In the genomic region with DNA sequence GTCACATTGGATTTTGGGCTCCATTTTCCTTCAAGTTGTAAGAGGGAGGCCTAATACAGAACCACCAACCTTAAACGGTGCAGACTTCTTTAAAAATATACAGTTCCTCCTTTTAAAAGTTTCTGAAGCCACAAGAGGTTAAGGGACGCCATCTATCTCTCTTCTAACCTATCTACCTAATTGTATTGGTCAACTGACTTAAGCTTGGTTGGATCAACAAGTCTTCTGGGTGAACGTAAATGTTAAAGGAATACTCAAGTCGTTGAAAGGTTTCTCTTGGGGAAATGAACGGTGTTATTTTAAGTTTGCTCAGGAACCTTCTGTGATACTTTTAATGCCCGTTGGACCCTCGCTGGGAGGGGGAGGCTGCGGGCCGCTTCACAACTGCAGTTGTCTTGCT, we compare ENCODE assay signal across 7 mouse cellular contexts. TPM values are rescaled to one million over a fixed set of nuclear protein-coding genes. Genes with fewer than 3 reads are reported as not detected.
A peak's percentile ranks its signal among the peaks of the same experiment; 100 is the strongest.
DNase-seq lines count a peak whose midpoint lies in the region; ATAC-seq and TF ChIP-seq lines count a peak whose summit lies in the region.

No protein-coding gene starts in this region.

- peaks cover 4% of the 10 kb centered on the region; the same call in 1 of the 2 replicates for H3K4me1 ChIP-seq in lung, embryonic 14.5 days (ENCODE audit: insufficient read depth)
- peaks cover 10% of the 10 kb centered on the region; the same call in 1 of the 2 replicates for H3K4me1 ChIP-seq in embryonic facial prominence, embryonic 15.5 days
- H3K4me1 ChIP-seq in limb, embryonic 11.5 days (ENCODE audit: control insufficient read depth, insufficient read depth, low read length), result no peaks in the 10 kb centered on the region
- peaks cover 7% of the 10 kb centered on the region for H3K4me1 ChIP-seq in thymus, adult 2 months (replicated peaks; ENCODE audit: control insufficient read depth, insufficient read depth, low read length)

- no peak for TF ChIP-seq CTCF in lung, embryonic 14.5 days (IDR thresholded peaks at IDR 0.05; ENCODE audit: low read depth)
- no peak for TF ChIP-seq CTCF in thymus, adult 2 months (IDR thresholded peaks at IDR 0.05; ENCODE audit: borderline replicate concordance, control insufficient read depth, extremely low read depth, insufficient read depth, low read length, poor library complexity)

- 0 out of 2 replicates have a peak, but pooled peaks cover 4% of the 10 kb centered on the region for H3K36me3 ChIP-seq in lung, embryonic 14.5 days (ENCODE audit: insufficient read depth)
- no peaks in the 10 kb centered on the region for H3K36me3 ChIP-seq in embryonic facial prominence, embryonic 15.5 days
- no peaks in the 10 kb centered on the region for H3K36me3 ChIP-seq in limb, embryonic 11.5 days (ENCODE audit: control insufficient read depth, insufficient read depth, low read length)
- no peaks in the 10 kb centered on the region for H3K36me3 ChIP-seq in splenic B cell, adult 2 months (ENCODE audit: control insufficient read depth, insufficient read depth, low read length, poor library complexity, severe bottlenecking)
- H3K36me3 ChIP-seq in thymus, adult 2 months (ENCODE audit: control insufficient read depth, insufficient read depth, low read length), result no peaks in the 10 kb centered on the region

- DNase-seq in lung, embryonic 14.5 days, result no peak
- DNase-seq in lung, postnatal 10 days, result no peak
- no peak for DNase-seq in limb, embryonic 11.5 days (ENCODE audit: low spot score)
- peak; percentile 23 for DNase-seq in splenic B cell, adult 2 months (ENCODE audit: low read depth, low spot score)
- no peak for DNase-seq in thymus, adult 2 months
- no peak for DNase-seq in urinary bladder, postnatal 10 days (ENCODE audit: low spot score)

- peak overlapping the region; percentile 97 for H3K4me2 ChIP-seq in lung, embryonic 14.5 days
- peak overlapping the region; percentile 97 for H3K4me2 ChIP-seq in embryonic facial prominence, embryonic 15.5 days (replicated peaks)
- H3K4me2 ChIP-seq in limb, embryonic 11.5 days (ENCODE audit: low read depth, severe bottlenecking), result peak overlapping the region; percentile 92

- no peaks in the 10 kb centered on the region for H3K27me3 ChIP-seq in lung, embryonic 14.5 days (ENCODE audit: insufficient read depth, low read length)
- H3K27me3 ChIP-seq in embryonic facial prominence, embryonic 15.5 days, result no peaks in the 10 kb centered on the region
- no peaks in the 10 kb centered on the region for H3K27me3 ChIP-seq in limb, embryonic 11.5 days (ENCODE audit: control insufficient read depth, insufficient read depth, low read length)
- H3K27me3 ChIP-seq in splenic B cell, adult 2 months (ENCODE audit: control insufficient read depth, insufficient read depth, low read length, poor library complexity, severe bottlenecking), result no peaks in the 10 kb centered on the region
- no peaks in the 10 kb centered on the region for H3K27me3 ChIP-seq in thymus, adult 2 months (ENCODE audit: control insufficient read depth, insufficient read depth, low read length)

- ATAC-seq in lung, embryonic 14.5 days (ENCODE audit: insufficient read depth), result no peak
- no peak for ATAC-seq in embryonic facial prominence, embryonic 15.5 days (ENCODE audit: insufficient number of reproducible peaks, low FRiP score, low TSS enrichment, low read depth)
- no peak for ATAC-seq in limb, embryonic 11.5 days (ENCODE audit: insufficient number of reproducible peaks, low FRiP score, low TSS enrichment, low read depth)

- WGBS in lung, embryonic 14.5 days, result 12% methylated on average over 9 of the region's 9 CpGs
- 13% methylated on average over 9 of the region's 9 CpGs for WGBS in embryonic facial prominence, embryonic 15.5 days
- WGBS in limb, embryonic 11.5 days, result 25% methylated on average over 9 of the region's 9 CpGs
- WGBS in thymus, adult 2 months, result 5% methylated on average over 9 of the region's 9 CpGs

- peak overlapping the region; percentile 82 for H3K4me3 ChIP-seq in lung, embryonic 14.5 days (ENCODE audit: low read depth, low read length)
- peak overlapping the region; percentile 75 for H3K4me3 ChIP-seq in embryonic facial prominence, embryonic 15.5 days (replicated peaks)
- peak overlapping the region; percentile 67 for H3K4me3 ChIP-seq in limb, embryonic 11.5 days (ENCODE audit: low read depth, low read length)
- H3K4me3 ChIP-seq in thymus, adult 2 months (ENCODE audit: control insufficient read depth, insufficient read depth, low read length), result no peak overlapping the region

- H3K9me3 ChIP-seq in lung, embryonic 14.5 days (ENCODE audit: low read depth, low read length), result no peaks in the 10 kb centered on the region
- no peaks in the 10 kb centered on the region for H3K9me3 ChIP-seq in embryonic facial prominence, embryonic 15.5 days (replicated peaks)
- H3K9me3 ChIP-seq in limb, embryonic 11.5 days (ENCODE audit: control insufficient read depth, low read length), result no peaks in the 10 kb centered on the region

- TF ChIP-seq POLR2A in thymus, adult 2 months (IDR thresholded peaks at IDR 0.05; ENCODE audit: control insufficient read depth, extremely low read depth, insufficient read depth, low read length, poor library complexity), result no peak

- no peak overlapping the region for H3K27ac ChIP-seq in lung, embryonic 14.5 days (ENCODE audit: low read depth)
- H3K27ac ChIP-seq in embryonic facial prominence, embryonic 15.5 days (replicated peaks), result no peak overlapping the region
- H3K27ac ChIP-seq in limb, embryonic 11.5 days (replicated peaks; ENCODE audit: low read depth, low read length), result no peak overlapping the region
- no peak overlapping the region for H3K27ac ChIP-seq in thymus, adult 2 months (ENCODE audit: control insufficient read depth, insufficient read depth, low read length)

- H3K9ac ChIP-seq in lung, embryonic 14.5 days, result peak overlapping the region; percentile 79
- no peak overlapping the region for H3K9ac ChIP-seq in embryonic facial prominence, embryonic 15.5 days
- H3K9ac ChIP-seq in limb, embryonic 11.5 days (ENCODE audit: low read length), result peak overlapping the region; percentile 78; the same call in 1 of the 2 replicates

RNA-seq across cellular contexts. Expression of gene Ogfrl1, which starts 15.5 kb away (rescaled TPM):
- polyA plus RNA-seq in lung, embryonic 14.5 days (2014; fragmentation: Nextera tagmentation; extraction: Ambion mirVana), result 14.2 and 15.6 TPM in 2 replicates
- polyA plus RNA-seq in embryonic facial prominence, embryonic 15.5 days (2015; fragmentation: Nextera tagmentation; extraction: Ambion mirVana), result 8.7 and 9.6 TPM in 2 replicates
- 12.0 and 13.7 TPM in 2 replicates for polyA plus RNA-seq in limb, embryonic 11.5 days (2014; fragmentation: Nextera tagmentation; extraction: Ambion mirVana)
- 6.1 and 6.3 TPM in 2 replicates for polyA plus RNA-seq in thymus, adult 2 months (2012; rRNA removed)
